Comparison of ENCODE assay signal across 34 mouse cellular contexts in the genomic region with DNA sequence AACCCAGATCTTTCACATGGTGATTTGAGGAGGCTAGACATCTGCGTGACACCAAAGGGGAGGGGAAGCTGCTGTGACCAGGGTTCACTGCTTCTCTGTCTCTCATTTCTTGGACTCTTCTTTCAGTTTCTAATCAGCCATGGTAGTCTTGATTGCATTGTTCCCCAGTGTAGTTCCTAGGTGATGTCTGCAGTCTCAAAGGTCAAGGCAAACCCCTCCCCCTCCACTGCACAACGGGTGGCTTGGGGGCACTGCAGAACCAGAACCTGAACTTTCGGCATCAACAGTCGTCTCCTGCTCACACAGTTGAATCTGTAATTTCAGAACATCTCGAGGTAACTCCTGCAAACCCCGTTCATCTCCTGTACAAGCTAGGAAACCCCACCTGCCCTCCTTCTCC. TPM values are rescaled to one million over a fixed set of nuclear protein-coding genes. Genes with fewer than 3 reads are reported as not detected.
DNase-seq lines count a peak whose midpoint lies in the region; ATAC-seq lines count a peak whose summit lies in the region.
"Had no signal": no experiment of that assay in that cellular context is flagged by ENCODE, and none has a peak within 500 bp of the region (broad histone marks: within the 10 kb centered on the region; RNA-seq: fewer than 3 reads in every experiment).

No protein-coding gene starts in this region.

- no peak overlapping the region for H3K4me2 ChIP-seq in intestine, embryonic 16.5 days (ENCODE audit: low read depth, low read length)
- H3K4me2 ChIP-seq in midbrain, embryonic 15.5 days = no peak overlapping the region
- H3K4me2 ChIP-seq: embryonic facial prominence, embryonic 12.5 days; heart, embryonic 11.5 days; hindbrain, embryonic 15.5 days; liver, embryonic 13.5 days; midbrain, embryonic 13.5 days; neural tube, embryonic 15.5 days had no signal

- no peak overlapping the region for H3K4me3 ChIP-seq in intestine, embryonic 16.5 days (ENCODE audit: low read length)
- no peak overlapping the region for H3K4me3 ChIP-seq in midbrain, embryonic 15.5 days
- H3K4me3 ChIP-seq: embryonic facial prominence, embryonic 12.5 days; gastrocnemius, adult 2 months; hindbrain, embryonic 15.5 days; layer of hippocampus, adult 2 months; liver, embryonic 13.5 days; midbrain, embryonic 13.5 days; neural tube, embryonic 15.5 days had no signal

- no peaks in the 10 kb centered on the region for H3K9me3 ChIP-seq in intestine, embryonic 16.5 days (ENCODE audit: control insufficient read depth, low read length)
- no peaks in the 10 kb centered on the region for H3K9me3 ChIP-seq in midbrain, embryonic 15.5 days
- H3K9me3 ChIP-seq: embryonic facial prominence, embryonic 12.5 days; G1E; hindbrain, embryonic 15.5 days; liver, embryonic 13.5 days; midbrain, embryonic 13.5 days; neural tube, embryonic 15.5 days had no signal

- ATAC-seq in intestine, embryonic 16.5 days = no peak
- ATAC-seq in midbrain, embryonic 15.5 days (replicated peaks) = no peak
- ATAC-seq: CD4-positive, CD25-positive, alpha-beta regulatory T cell, adult 4 months; forebrain, embryonic 14.5 days; inflammation-experienced regulatory T-cells, adult 6 months; midbrain, embryonic 13.5 days had no signal

- H3K27ac ChIP-seq in intestine, embryonic 16.5 days (ENCODE audit: low read length) = peak overlapping the region; percentile 65
- H3K27ac ChIP-seq in midbrain, embryonic 15.5 days = no peak overlapping the region
- H3K27ac ChIP-seq: embryonic facial prominence, embryonic 12.5 days; gastrocnemius, adult 2 months; hindbrain, embryonic 15.5 days; layer of hippocampus, adult 2 months; liver, embryonic 13.5 days; macrophage; midbrain, embryonic 13.5 days; neural tube, embryonic 15.5 days had no signal

- H3K27me3 ChIP-seq in intestine, embryonic 16.5 days (replicated peaks; ENCODE audit: control insufficient read depth, insufficient read depth, low read length) = no peaks in the 10 kb centered on the region
- no peaks in the 10 kb centered on the region for H3K27me3 ChIP-seq in midbrain, embryonic 15.5 days (replicated peaks)
- H3K27me3 ChIP-seq: embryonic facial prominence, embryonic 12.5 days; hindbrain, embryonic 15.5 days; liver, embryonic 13.5 days; midbrain, embryonic 13.5 days; neural tube, embryonic 15.5 days had no signal

- peaks cover 5% of the 10 kb centered on the region; the same call in 1 of the 2 replicates for H3K4me1 ChIP-seq in intestine, embryonic 16.5 days (ENCODE audit: control insufficient read depth, insufficient read depth, low read length)
- H3K4me1 ChIP-seq in midbrain, embryonic 15.5 days = peaks cover 5% of the 10 kb centered on the region

- 66% methylated on average over 6 of the region's 6 CpGs for WGBS in intestine, embryonic 16.5 days
- WGBS in midbrain, embryonic 15.5 days = 77% methylated on average over 6 of the region's 6 CpGs

- H3K36me3 ChIP-seq in intestine, embryonic 16.5 days (ENCODE audit: control insufficient read depth, insufficient read depth, low read length) = no peaks in the 10 kb centered on the region
- H3K36me3 ChIP-seq in midbrain, embryonic 15.5 days (replicated peaks) = no peaks in the 10 kb centered on the region
- H3K36me3 ChIP-seq: embryonic facial prominence, embryonic 12.5 days; G1E; hindbrain, embryonic 15.5 days; liver, embryonic 13.5 days; midbrain, embryonic 13.5 days; neural tube, embryonic 15.5 days had no signal

- no peak overlapping the region for H3K9ac ChIP-seq in intestine, embryonic 16.5 days (ENCODE audit: low read depth, low read length)
- no peak overlapping the region for H3K9ac ChIP-seq in midbrain, embryonic 15.5 days
- H3K9ac ChIP-seq: embryonic facial prominence, embryonic 12.5 days; hindbrain, embryonic 15.5 days; liver, embryonic 13.5 days; midbrain, embryonic 13.5 days; neural tube, embryonic 15.5 days had no signal

- peak; percentile 71 for DNase-seq in kidney, adult 9 months
- no peak for DNase-seq in kidney, adult 18-20 months
- DNase-seq in ES-CJ7 (ENCODE audit: low read depth, low spot score) = peak; percentile 71
- DNase-seq in kidney, postnatal 36 days = peak; percentile 69 to 70
- no peak for DNase-seq in spleen, adult 12 weeks (ENCODE audit: low spot score)
- DNase-seq in ovary, postnatal 36 days (ENCODE audit: low spot score) = no peak
- DNase-seq: adrenal gland, postnatal 14 days; cerebellum, adult 11 months; cerebellum, adult 9-10 months; embryo, embryonic 11 days; gastrocnemius, adult 2 months; gastrocnemius, postnatal 36 days; heart, adult 18-20 months; heart, postnatal 4 days; left cerebral cortex, postnatal 4 days; liver, embryonic 13.5 days; lung, adult 2 months; lung, postnatal 10 days; right cerebral cortex, postnatal 25 days; thymus, postnatal 4 days had no signal

RNA-seq across cellular contexts. Expression of a gene that starts 4.1 kb away (rescaled TPM):
- polyA plus RNA-seq in intestine, embryonic 16.5 days (2015; fragmentation: Nextera tagmentation; extraction: Ambion mirVana) = 83.8 and 95.1 TPM in 2 replicates
- 4.2 and 4.7 TPM in 2 replicates for polyA plus RNA-seq in midbrain, embryonic 15.5 days (2015; fragmentation: Nextera tagmentation; extraction: Ambion mirVana)
- polyA plus RNA-seq: G1E had no signal

RNA-seq across cellular contexts. Expression of a gene that starts 51.3 kb away (rescaled TPM):
- polyA plus RNA-seq in intestine, embryonic 16.5 days (2015; fragmentation: Nextera tagmentation; extraction: Ambion mirVana) = 4,478 and 6,129 TPM in 2 replicates
- 0.45 and 0.46 TPM in 2 replicates for polyA plus RNA-seq in midbrain, embryonic 15.5 days (2015; fragmentation: Nextera tagmentation; extraction: Ambion mirVana)
- polyA plus RNA-seq: CD4-positive, CD25-positive, alpha-beta regulatory T cell, adult 4 months; embryonic facial prominence, embryonic 12.5 days; forebrain, embryonic 14.5 days; frontal cortex, adult 2 months; G1E; inflammation-experienced regulatory T-cells, adult 6 months; macrophage; midbrain, embryonic 13.5 days; neural tube, embryonic 15.5 days had no signal

Comparison
In these comparisons a context has a peak if more than half of its experiments do, and no peak if none do; other contexts are left out.
1. DNase-seq: peak in kidney, adult 9 months (single experiment), ES-CJ7 (single experiment) and kidney, postnatal 36 days (2 of 2); none in kidney, adult 18-20 months (single experiment), spleen, adult 12 weeks (single experiment) and ovary, postnatal 36 days (single experiment).
2. RNA of a gene that starts 4.1 kb away (polyA plus RNA-seq): 83.8 to 95.1 TPM in intestine, embryonic 16.5 days; 4.2 to 4.7 TPM in midbrain, embryonic 15.5 days; every median in the first group is over 10 times any median in the second.
3. RNA of a gene that starts 51.3 kb away (polyA plus RNA-seq): 4,478 to 6,129 TPM in intestine, embryonic 16.5 days; 0.45 to 0.46 TPM in midbrain, embryonic 15.5 days; every median in the first group is over 1,000 times any median in the second.